Mouse (Mus musculus) kidney, adult 18-20 months (tissue): ENCODE measurements around the gene Serp1.
"Not testable (repeated sequence)": the region's sequence is repeated elsewhere in the genome, so short reads cannot be mapped to it uniquely, and the experiment has no call there.

Experiments
- DNase-seq: peaks from one replicate; pipeline ENCODE4 v3.0.0; 2021

The Serp1 gene

DNA sequence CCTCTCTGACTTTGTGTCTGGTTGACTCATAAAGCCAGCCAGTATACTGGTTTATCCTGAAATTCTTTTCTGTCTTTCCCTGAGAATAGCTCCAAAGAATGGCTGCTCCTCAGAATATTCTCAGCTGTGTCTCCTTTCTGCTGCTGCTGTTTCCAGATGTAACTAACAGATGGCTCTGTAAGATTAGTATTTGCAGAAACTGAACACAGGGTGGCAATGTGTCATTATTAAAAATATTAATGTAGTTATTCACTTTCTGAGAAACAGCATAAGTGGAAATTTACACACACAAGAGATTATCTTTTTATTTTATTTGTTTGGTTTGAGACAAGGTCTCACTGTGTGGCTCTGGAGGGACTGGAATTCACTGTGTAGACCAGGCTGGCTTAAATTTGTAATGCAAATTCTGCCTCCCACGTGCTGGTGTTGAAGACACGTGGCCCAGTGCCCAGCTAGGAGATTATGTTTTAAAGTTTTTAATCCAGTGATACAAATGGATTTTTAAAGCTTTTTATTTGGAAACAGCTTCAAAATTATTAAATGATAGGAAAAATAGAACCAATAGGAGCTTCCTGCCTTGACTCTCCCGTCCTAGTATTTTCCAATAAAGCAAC is 21.9 kb downstream of the Serp1 start:
- DNase-seq: no peak

- no peak for DNase-seq
Measured at GRCm38 (mm10) chr3:58501961-58502360, 23.7 kb downstream of the Serp1 start.

GRCm38 (mm10) chr3:58493621-58494020 is 32.1 kb downstream of the Serp1 start:
- no peak for DNase-seq

DNA sequence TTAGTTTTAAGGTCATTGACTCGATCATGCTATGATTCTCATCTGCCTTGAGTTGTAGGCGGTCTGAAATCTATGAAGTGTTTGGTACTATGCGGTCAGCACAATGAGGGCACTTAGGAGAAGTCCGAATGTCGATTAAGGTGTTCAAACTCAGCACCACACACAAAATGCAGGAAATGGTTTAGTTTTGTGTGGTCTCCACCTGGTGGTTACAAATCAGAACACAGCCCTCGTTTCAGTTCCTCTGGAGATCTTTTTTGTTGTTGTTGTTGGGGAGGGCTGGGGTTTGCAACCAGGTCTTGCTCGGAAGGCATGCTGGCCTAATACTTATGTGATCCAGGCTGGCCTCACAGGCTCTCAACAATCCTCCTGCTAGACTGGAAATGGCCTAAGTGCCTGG is 34.9 kb downstream of the Serp1 start:
- peak; percentile 23 for DNase-seq

DNA sequence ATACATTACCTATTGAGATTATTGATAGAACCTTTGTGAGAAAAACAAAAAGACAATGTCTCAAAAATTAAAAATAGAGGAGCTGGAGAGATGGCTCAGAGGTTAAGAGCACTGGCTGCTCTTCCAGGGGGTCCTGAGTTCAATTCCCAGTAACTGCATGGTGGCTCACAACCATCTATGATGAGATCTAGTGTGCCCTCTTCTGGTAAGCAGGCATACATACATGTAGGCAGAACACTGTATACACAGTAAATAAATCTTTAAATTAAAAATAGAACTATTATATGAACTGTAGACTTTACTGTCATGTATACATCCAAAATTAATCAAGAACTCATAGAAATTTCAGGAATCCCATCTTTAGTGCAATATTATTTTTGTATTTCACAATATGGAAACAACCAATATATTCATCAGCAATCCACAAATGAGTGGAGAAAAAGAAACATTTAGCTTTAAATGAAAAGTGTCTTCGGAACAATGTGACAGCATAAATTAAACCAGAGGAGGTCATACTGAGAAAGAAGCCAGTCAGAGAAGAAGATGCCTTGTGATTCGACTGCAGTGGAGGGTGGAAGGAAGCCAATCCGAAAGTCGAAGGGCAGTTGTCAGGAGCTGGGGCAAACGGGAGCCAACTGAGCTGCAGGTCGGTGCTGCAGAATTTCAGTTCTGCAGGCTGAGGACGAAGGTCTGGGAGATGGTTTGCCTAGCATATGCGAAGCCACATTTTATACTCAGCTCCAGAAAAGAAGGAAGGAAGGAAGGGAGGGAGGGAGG is 37.5 kb downstream of the Serp1 start:
- no peak for DNase-seq

DNA sequence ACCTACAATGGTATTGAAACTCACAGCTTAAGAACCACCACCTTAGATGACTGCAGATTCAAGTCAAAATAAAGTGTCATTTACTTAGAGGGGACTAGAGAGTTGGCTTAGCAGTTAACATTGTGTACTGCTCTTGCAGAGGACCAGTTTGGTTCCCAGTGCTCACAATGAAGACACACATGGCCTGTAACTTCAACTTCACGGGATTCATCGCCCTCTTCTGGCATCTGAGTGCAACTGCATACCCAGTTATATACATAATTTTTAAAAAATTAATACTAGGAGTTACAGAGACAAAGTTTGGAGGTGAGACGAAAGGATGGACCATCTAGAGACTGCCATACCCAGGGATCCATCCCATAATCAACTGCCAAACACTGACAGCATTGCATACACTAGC is 38.6 kb downstream of the Serp1 start:
- DNase-seq: no peak

- no peak for DNase-seq
Measured at GRCm38 (mm10) chr3:58485883-58486282, 39.8 kb downstream of the Serp1 start.

GRCm38 (mm10) chr3:58478755-58479455 is 46.8 kb downstream of the Serp1 start:
- no peak for DNase-seq

- not testable (repeated sequence) for DNase-seq
Measured at GRCm38 (mm10) chr3:58475298-58475697, 50.4 kb downstream of the Serp1 start.
